Mouse (Mus musculus): ENCODE results near the gene Hdac5.
A peak's percentile ranks its signal among the peaks of the same experiment; 100 is the strongest.

GRCm38 (mm10) chr11:102230006-102230741 is at the start of gene Hdac5:
- peak; percentile 25; the same call in 1 of the 2 replicates for TF ChIP-seq CTCF (IDR thresholded peaks at IDR 0.05; ENCODE audit: low read depth)
- TF ChIP-seq EP300 (IDR thresholded peaks at IDR 0.05; ENCODE audit: low read depth) = peak; percentile 64
